Mouse (Mus musculus) limb, embryonic 12.5 days (tissue): ENCODE results near the gene Stra6l. TPM values are rescaled to one million over a fixed set of nuclear protein-coding genes. Genes with fewer than 3 reads are reported as not detected.

Experiments used
- ATAC-seq: fragments of 200-750 bp; cut with Nextera tagmentation; 2 replicates; pipeline ENCODE4 v1.8.0; 2017; ENCODE audit warnings: low read depth, moderate TSS enrichment; ENCODE audit not compliant: insufficient number of reproducible peaks, insufficient read depth, low FRiP score, low TSS enrichment
- H3K27ac ChIP-seq: fragments of 300-500 bp; sonication (generic); 2 replicates; pipeline ENCODE4 v1.5.1; 2016; ENCODE audit warnings: mild to moderate bottlenecking, moderate library complexity
- H3K27me3 ChIP-seq: fragments of 300-500 bp; sonication (generic); 2 replicates; pipeline ENCODE4 v1.6.1; 2016; ENCODE audit warnings: mild to moderate bottlenecking, moderate library complexity
- H3K36me3 ChIP-seq: fragments of 300-500 bp; sonication (generic); 2 replicates; pipeline ENCODE4 v1.6.1; 2016; ENCODE audit warnings: mild to moderate bottlenecking, moderate library complexity
- H3K4me1 ChIP-seq: fragments of 300-500 bp; sonication (generic); replicated peaks from 2 replicates; pipeline ENCODE4 v1.6.1; 2016
- H3K4me2 ChIP-seq: fragments of 300-500 bp; sonication (generic); 2 replicates; pipeline ENCODE4 v1.6.1; 2016; ENCODE audit warnings: mild to moderate bottlenecking, moderate library complexity
- H3K4me3 ChIP-seq: fragments of 300-500 bp; sonication (generic); replicated peaks from 2 replicates; pipeline ENCODE4 v1.5.1; 2016; ENCODE audit warnings: mild to moderate bottlenecking
- H3K9ac ChIP-seq: fragments of 300-500 bp; sonication (generic); replicated peaks from 2 replicates; pipeline ENCODE4 v1.6.1; 2016; ENCODE audit warnings: mild to moderate bottlenecking, moderate library complexity
- H3K9me3 ChIP-seq: fragments of 300-500 bp; sonication (generic); 2 replicates; pipeline ENCODE4 v1.6.1; 2016; ENCODE audit warnings: mild to moderate bottlenecking, moderate library complexity
- WGBS: fragments of 180-500 bp; shearing (Covaris S2); methylation state at CpG from one replicate; pipeline ENCODE4 v1.1.7; 2016; 5-methylcytosine and 5-hydroxymethylcytosine counted together
- polyA plus RNA-seq: library from polyadenylated mRNA; unstranded; fragments of >200 nt; fragmentation: Nextera tagmentation; extraction: Ambion mirVana; gene quantifications from 2 replicates; pipeline ENCODE4 v1.2.1, GENCODE M21; 2016

Gene Stra6l
- polyA plus RNA-seq, 1 experiment from 2014 or later, result 2.0 TPM

GRCm38 (mm10) chr4:45821995-45822394, 26.5 kb upstream of the Stra6l start:
- no peak overlapping the region for H3K4me3 ChIP-seq
- no peak overlapping the region for H3K9ac ChIP-seq
- H3K4me2 ChIP-seq, result no peak overlapping the region
- no peaks in the 10 kb centered on the region for H3K36me3 ChIP-seq
- ATAC-seq, result no peak
- WGBS, result 29% methylated on average over 3 of the region's 3 CpGs
- H3K9me3 ChIP-seq, result no peaks in the 10 kb centered on the region
- H3K27ac ChIP-seq, result no peak overlapping the region
- H3K27me3 ChIP-seq, result peaks cover 58% of the 10 kb centered on the region
- peaks cover 57% of the 10 kb centered on the region for H3K4me1 ChIP-seq

- 23% methylated on average over 11 of the region's 11 CpGs for WGBS
- H3K4me1 ChIP-seq, result peaks cover 57% of the 10 kb centered on the region
- H3K4me2 ChIP-seq, result no peak overlapping the region
- no peak overlapping the region for H3K27ac ChIP-seq
- H3K9ac ChIP-seq, result no peak overlapping the region
- H3K36me3 ChIP-seq, result no peaks in the 10 kb centered on the region
- H3K4me3 ChIP-seq, result no peak overlapping the region
- H3K9me3 ChIP-seq, result no peaks in the 10 kb centered on the region
- ATAC-seq, result no peak
- H3K27me3 ChIP-seq, result peaks cover 68% of the 10 kb centered on the region
Measured at GRCm38 (mm10) chr4:45822781-45823575, 25.5 kb upstream of the Stra6l start.

DNA sequence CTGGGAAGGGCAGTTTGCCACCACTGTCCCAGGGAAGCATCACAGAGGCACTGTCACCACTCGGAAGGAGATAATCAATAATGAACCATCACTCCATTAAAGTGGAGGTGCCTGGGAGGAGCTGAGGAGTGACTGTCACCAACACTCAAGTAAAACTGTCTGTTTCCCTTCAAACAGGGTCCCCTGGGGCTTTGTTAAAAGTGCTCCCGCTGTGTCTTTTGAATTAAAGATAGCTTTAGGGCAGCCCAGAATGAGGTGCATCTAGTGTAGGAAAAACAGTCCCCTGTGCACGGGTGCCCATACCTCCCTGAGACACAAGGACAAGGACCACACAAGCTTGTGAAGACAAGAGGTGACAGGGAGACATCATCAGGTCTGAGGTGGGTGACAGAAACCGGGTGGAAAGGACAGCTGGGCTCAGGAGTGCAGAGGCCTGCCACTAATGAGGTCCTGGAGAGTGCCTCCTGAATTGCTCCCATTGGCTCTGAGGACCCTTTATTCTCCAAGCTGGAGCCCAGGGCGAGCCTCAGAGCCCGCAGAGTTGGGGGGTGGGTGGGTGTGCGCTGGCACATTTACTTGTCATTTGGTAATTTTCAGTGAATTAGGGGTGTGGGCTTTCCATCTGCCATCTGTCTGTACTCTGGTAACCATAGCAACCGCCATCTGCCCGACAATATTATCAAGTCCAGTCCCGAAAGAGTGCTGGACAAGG, 24.3 kb upstream of the Stra6l start:
- H3K27ac ChIP-seq, result no peak overlapping the region
- no peak for ATAC-seq
- WGBS, result 3% methylated on average over 10 of the region's 10 CpGs

GRCm38 (mm10) chr4:45824761-45825556, 23.5 kb upstream of the Stra6l start:
- ATAC-seq, result no peak
- Histone ChIP-seq H3K9ac (no peak overlapping the region), H3K9me3 (no peaks in the 10 kb centered on the region), H3K4me1 (peaks cover 40% of the 10 kb centered on the region), H3K4me2 (no peak overlapping the region), H3K27me3 (peaks cover 85% of the 10 kb centered on the region), H3K4me3 (no peak overlapping the region), H3K36me3 (no peaks in the 10 kb centered on the region), H3K27ac (no peak overlapping the region)
- 28% methylated on average over 14 of the region's 14 CpGs for WGBS

More for the DNA sequence above, 24.3 kb upstream of the Stra6l start:
- Histone ChIP-seq H3K4me2 (no peak overlapping the region), H3K27me3 (peaks cover 78% of the 10 kb centered on the region), H3K4me1 (peaks cover 48% of the 10 kb centered on the region), H3K9me3 (no peaks in the 10 kb centered on the region), H3K9ac (no peak overlapping the region), H3K4me3 (no peak overlapping the region), H3K36me3 (no peaks in the 10 kb centered on the region)

- Histone ChIP-seq H3K9ac (peak within 1 kb of the TSS; percentile 40), H3K27ac (no peak within 1 kb of the TSS), H3K36me3 (no peaks in the 10 kb centered on the region), H3K4me3 (peak within 1 kb of the TSS; percentile 49), H3K4me1 (peaks cover 34% of the 10 kb centered on the region), H3K27me3 (peaks cover 95% of the 10 kb centered on the region), H3K9me3 (no peaks in the 10 kb centered on the region), H3K4me2 (peak within 1 kb of the TSS; percentile 80)
- ATAC-seq, result no peak
- 2% methylated on average over 91 of the region's 91 CpGs for WGBS
Measured at GRCm38 (mm10) chr4:45826275-45827040, 22.0 kb upstream of the Stra6l start, which contains the start of gene Igfbpl1. Igfbpl1 (minus strand) TSS chr4:45826923.

GRCm38 (mm10) chr4:45829907-45830759, 18.3 kb upstream of the Stra6l start:
- Histone ChIP-seq H3K36me3 (no peaks in the 10 kb centered on the region), H3K27ac (no peak overlapping the region), H3K4me3 (no peak overlapping the region), H3K4me2 (no peak overlapping the region), H3K4me1 (peaks cover 12% of the 10 kb centered on the region), H3K27me3 (peaks cover 71% of the 10 kb centered on the region), H3K9ac (no peak overlapping the region), H3K9me3 (no peaks in the 10 kb centered on the region)
- WGBS, result 61% methylated on average over 13 of the region's 13 CpGs
- ATAC-seq, result no peak

- no peak overlapping the region for H3K4me2 ChIP-seq
- H3K9ac ChIP-seq, result no peak overlapping the region
- WGBS, result 87% methylated on average over 7 of the region's 7 CpGs
- H3K4me3 ChIP-seq, result no peak overlapping the region
- no peak for ATAC-seq
- peaks cover under 1% of the 10 kb centered on the region; the same call in 1 of the 2 replicates for H3K4me1 ChIP-seq
- peaks cover 52% of the 10 kb centered on the region for H3K27me3 ChIP-seq
- no peaks in the 10 kb centered on the region for H3K36me3 ChIP-seq
- H3K9me3 ChIP-seq, result no peaks in the 10 kb centered on the region
- no peak overlapping the region for H3K27ac ChIP-seq
Measured at GRCm38 (mm10) chr4:45831996-45832395, 16.5 kb upstream of the Stra6l start.

DNA sequence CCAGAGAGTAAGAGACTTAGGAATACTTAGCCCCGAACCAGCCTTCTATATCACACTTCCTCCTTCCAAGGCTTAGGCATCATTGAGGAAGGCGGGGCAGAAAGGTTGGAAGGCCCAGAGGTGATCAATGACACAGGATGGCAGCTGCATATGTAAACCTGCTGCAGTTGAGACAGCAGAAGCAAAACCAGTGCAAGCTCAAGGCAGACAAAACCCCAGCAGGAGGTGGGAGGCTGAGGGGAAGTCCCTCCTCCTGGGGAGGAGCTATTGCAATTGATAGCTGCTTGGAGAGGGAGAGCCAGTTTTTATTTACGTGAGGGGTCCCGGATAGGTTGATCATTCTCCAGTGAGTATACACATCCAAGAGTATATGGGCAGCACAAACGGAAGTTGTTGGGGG, 15.0 kb upstream of the Stra6l start:
- Histone ChIP-seq H3K9me3 (no peaks in the 10 kb centered on the region), H3K4me2 (no peak overlapping the region), H3K27me3 (peaks cover 37% of the 10 kb centered on the region), H3K4me1 (no peaks in the 10 kb centered on the region), H3K9ac (no peak overlapping the region), H3K27ac (no peak overlapping the region), H3K36me3 (no peaks in the 10 kb centered on the region), H3K4me3 (no peak overlapping the region)
- ATAC-seq, result no peak
- 41% methylated on average over 5 of the region's 5 CpGs for WGBS

DNA sequence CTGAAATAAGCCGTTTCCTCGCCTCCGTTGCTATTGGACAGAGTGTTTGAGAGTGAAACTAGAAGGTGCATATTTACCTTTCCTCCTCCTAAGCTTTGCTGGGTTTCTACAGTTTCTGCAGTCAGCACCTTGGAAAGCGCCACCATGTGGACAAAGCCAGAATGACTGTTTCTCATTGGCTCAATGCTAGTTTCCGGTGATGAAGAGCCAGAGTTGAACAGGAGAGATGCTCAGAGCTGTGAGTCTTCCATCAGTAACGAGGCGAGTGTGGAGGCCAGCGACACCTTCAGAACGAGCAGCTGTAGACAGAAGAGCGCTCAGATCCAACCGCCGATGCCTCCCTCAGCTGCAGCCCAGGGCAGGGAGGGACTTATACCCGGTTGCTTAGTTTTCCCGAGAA, 4.1 kb upstream of the Stra6l start:
- no peak for ATAC-seq
- no peak overlapping the region for H3K27ac ChIP-seq
- no peak overlapping the region for H3K4me3 ChIP-seq
- WGBS, result 46% methylated on average over 14 of the region's 14 CpGs
- H3K36me3 ChIP-seq, result no peaks in the 10 kb centered on the region
- H3K4me1 ChIP-seq, result peaks cover 25% of the 10 kb centered on the region
- H3K4me2 ChIP-seq, result no peak overlapping the region
- H3K9me3 ChIP-seq, result no peaks in the 10 kb centered on the region
- H3K9ac ChIP-seq, result no peak overlapping the region
- peaks cover 38% of the 10 kb centered on the region for H3K27me3 ChIP-seq

GRCm38 (mm10) chr4:45846263-45846662, 2.2 kb upstream of the Stra6l start:
- H3K9me3 ChIP-seq, result no peaks in the 10 kb centered on the region
- H3K27ac ChIP-seq, result no peak overlapping the region
- H3K9ac ChIP-seq, result no peak overlapping the region
- no peak overlapping the region for H3K4me3 ChIP-seq
- H3K27me3 ChIP-seq, result peaks cover 55% of the 10 kb centered on the region
- H3K4me2 ChIP-seq, result no peak overlapping the region
- no peaks in the 10 kb centered on the region for H3K36me3 ChIP-seq
- WGBS, result 91% methylated on average over 2 of the region's 2 CpGs
- peaks cover 31% of the 10 kb centered on the region for H3K4me1 ChIP-seq
- ATAC-seq, result no peak
